Mouse (Mus musculus) ES-E14 (cell line): ENCODE measurements around the gene Plxnb3.

Experiments
- HCFC1 ChIP-seq: IDR thresholded peaks from 2 replicates; pipeline ENCODE4 v1.6.1; 2012; ENCODE audit warnings: low read length, inconsistent platforms, borderline replicate concordance; ENCODE audit not compliant: insufficient read depth
- ZC3H11A ChIP-seq: IDR thresholded peaks from 2 replicates; pipeline ENCODE4 v1.6.1; 2012; ENCODE audit warnings: low read depth, mild to moderate bottlenecking, inconsistent platforms, low read length, borderline replicate concordance
- ZNF384 ChIP-seq: IDR thresholded peaks from 2 replicates; pipeline ENCODE4 v1.6.1; 2012; ENCODE audit warnings: low read depth, low read length, inconsistent platforms

DNA sequence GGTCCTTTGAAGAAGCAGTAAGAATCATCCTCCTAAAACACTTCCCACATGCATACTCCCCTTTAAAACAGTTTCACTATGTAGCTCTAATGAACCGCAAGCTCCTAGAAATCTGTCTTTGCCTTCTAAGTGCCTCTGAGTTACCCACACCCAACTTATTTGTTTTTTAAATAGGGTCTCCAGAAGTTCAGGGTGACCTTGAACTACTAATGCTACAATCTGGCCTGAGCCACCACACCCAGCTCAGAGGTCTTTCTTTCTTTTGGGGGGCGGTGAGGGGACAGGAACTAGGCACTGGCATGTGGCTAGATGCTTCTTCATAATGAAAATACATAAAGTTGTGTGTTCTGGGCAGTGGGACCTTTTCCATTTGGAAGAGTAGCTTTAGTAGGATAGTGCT, 40.6 kb downstream of the Plxnb3 start:
- TF ChIP-seq ZNF384 (no peak), ZC3H11A (no peak), HCFC1 (no peak)
